Mouse (Mus musculus) CH12.LX (cell line): ENCODE results near the gene Mettl26. TPM values are rescaled to one million over a fixed set of nuclear protein-coding genes. Genes with fewer than 3 reads are reported as not detected.

Source experiments
- DNase-seq: peaks from one replicate; pipeline ENCODE4 v3.0.0-alpha.2; 2013; ENCODE audit errors: extremely low read depth
- H3K27ac ChIP-seq: 2 replicates; pipeline ENCODE4 v1.5.1; 2012; ENCODE audit warnings: low read depth, mild to moderate bottlenecking, control low read depth, moderate library complexity; ENCODE audit not compliant: insufficient read depth
- H3K27me3 ChIP-seq: replicated peaks from 2 replicates; pipeline ENCODE3; 2012; ENCODE audit warnings: inconsistent platforms
- H3K36me3 ChIP-seq, 2 experiments: replicated peaks in 1 of 2; 2 replicates each; pipeline versions ENCODE3 to v1.6.1; 2012; ENCODE audit warnings: inconsistent platforms in 1 of 2, low read length in 1 of 2, mild to moderate bottlenecking in 1 of 2, mixed read lengths in 1 of 2, moderate library complexity in 1 of 2; ENCODE audit not compliant: control insufficient read depth in 1 of 2, insufficient read depth in 1 of 2
- H3K4me1 ChIP-seq, 2 experiments: 2 replicates each; pipeline ENCODE4 v1.6.1; 2012; ENCODE audit warnings: inconsistent platforms in 1 of 2, moderate library complexity in 1 of 2; ENCODE audit not compliant: insufficient read depth in 2 of 2, control insufficient read depth in 1 of 2
- H3K4me2 ChIP-seq: 2 replicates; pipeline ENCODE4 v1.6.1; 2012; ENCODE audit warnings: low read depth, mild to moderate bottlenecking, control low read depth; ENCODE audit not compliant: poor library complexity, insufficient read depth, severe bottlenecking
- H3K4me3 ChIP-seq, 3 experiments: fragments of 150-350 bp in 1 of 3; sonication (generic) in 1 of 3; replicated peaks in 1 of 3; 2 replicates each; pipeline versions ENCODE3 to v1.5.1; 2011 to 2012; ENCODE audit warnings: low read depth in 2 of 3, low read length in 2 of 3, mild to moderate bottlenecking in 2 of 3, moderate library complexity in 2 of 3, control low read depth in 1 of 3, improper control_type of control experiment in 1 of 3, inconsistent platforms in 1 of 3, mixed read lengths in 1 of 3; ENCODE audit not compliant: poor library complexity in 1 of 3
- H3K79me2 ChIP-seq: replicated peaks from 2 replicates; pipeline ENCODE4 v1.6.1; 2012; ENCODE audit warnings: mild to moderate bottlenecking, moderate library complexity; ENCODE audit not compliant: control insufficient read depth, poor library complexity, insufficient read depth, severe bottlenecking; ENCODE audit errors: extremely low read depth
- H3K9ac ChIP-seq: 2 replicates; pipeline ENCODE4 v1.6.1; 2012; ENCODE audit warnings: low read depth, mild to moderate bottlenecking, control low read depth, moderate library complexity; ENCODE audit not compliant: insufficient read depth
- H3K9me3 ChIP-seq: replicated peaks from 2 replicates; pipeline ENCODE3; 2012; ENCODE audit warnings: low read length, inconsistent platforms, mixed read lengths
- BHLHE40 ChIP-seq: IDR thresholded peaks from 2 replicates; pipeline ENCODE4 v1.6.1; 2011; ENCODE audit warnings: mild to moderate bottlenecking, low read depth, low read length, improper control_type of control experiment
- CHD2 ChIP-seq: IDR thresholded peaks from 2 replicates; pipeline ENCODE4 v1.6.1; 2011; ENCODE audit warnings: low read length, improper control_type of control experiment
- E2F4 ChIP-seq: IDR thresholded peaks from 2 replicates; pipeline ENCODE4 v1.6.1; 2011; ENCODE audit warnings: low read depth, low read length, improper control_type of control experiment; ENCODE audit not compliant: insufficient replicate concordance
- ELF1 ChIP-seq: IDR thresholded peaks from 2 replicates; pipeline ENCODE4 v1.6.1; 2014; ENCODE audit warnings: low read depth, mild to moderate bottlenecking, inconsistent platforms, low read length, improper control_type of control experiment
- EP300 ChIP-seq: IDR thresholded peaks from 2 replicates; pipeline ENCODE4 v1.6.1; 2011; ENCODE audit warnings: low read length, improper control_type of control experiment
- ETS1 ChIP-seq: conservative IDR thresholded peaks from 2 replicates; pipeline ENCODE4 v1.6.1; 2012; ENCODE audit warnings: low read depth, mild to moderate bottlenecking, inconsistent platforms, low read length, improper control_type of control experiment, moderate library complexity
- HCFC1 ChIP-seq: IDR thresholded peaks from 2 replicates; pipeline ENCODE4 v1.6.1; 2012; ENCODE audit warnings: low read depth, mild to moderate bottlenecking, inconsistent platforms, low read length, improper control_type of control experiment
- JUN ChIP-seq: IDR thresholded peaks from 2 replicates; pipeline ENCODE4 v1.6.1; 2011; ENCODE audit warnings: low read depth, mild to moderate bottlenecking, low read length, improper control_type of control experiment, moderate library complexity; ENCODE audit not compliant: insufficient read depth
- KAT2A ChIP-seq: IDR thresholded peaks from 2 replicates; pipeline ENCODE4 v1.6.1; 2012; ENCODE audit warnings: low read length, improper control_type of control experiment, inconsistent platforms; ENCODE audit not compliant: insufficient replicate concordance
- MAFK ChIP-seq: IDR thresholded peaks from 2 replicates; pipeline ENCODE4 v1.6.1; 2011; ENCODE audit warnings: low read length, improper control_type of control experiment; ENCODE audit not compliant: insufficient replicate concordance
- MAX ChIP-seq: IDR thresholded peaks from 2 replicates; pipeline ENCODE4 v1.6.1; 2011; ENCODE audit warnings: low read length, improper control_type of control experiment
- MEF2A ChIP-seq: IDR thresholded peaks from 2 replicates; pipeline ENCODE4 v1.6.1; 2014; ENCODE audit warnings: low read depth, mild to moderate bottlenecking, inconsistent platforms, low read length, improper control_type of control experiment, borderline replicate concordance
- MXI1 ChIP-seq: IDR thresholded peaks from 2 replicates; pipeline ENCODE4 v1.6.1; 2011; ENCODE audit warnings: mild to moderate bottlenecking, low read depth, low read length, improper control_type of control experiment
- MYC ChIP-seq: IDR thresholded peaks from 2 replicates; pipeline ENCODE4 v1.6.1; 2011; ENCODE audit warnings: low read depth, mild to moderate bottlenecking, improper control_type of control experiment, low read length
- NELFE ChIP-seq: IDR thresholded peaks from 2 replicates; pipeline ENCODE4 v1.6.1; 2011; ENCODE audit warnings: low read depth, low read length, improper control_type of control experiment
- PAX5 ChIP-seq: IDR thresholded peaks from 2 replicates; pipeline ENCODE4 v1.6.1; 2012; ENCODE audit warnings: low read length, inconsistent platforms, mixed read lengths
- POLR2A ChIP-seq: IDR thresholded peaks from 2 replicates; pipeline ENCODE4 v1.6.1; 2011; ENCODE audit warnings: low read depth, mild to moderate bottlenecking, improper control_type of control experiment, low read length
- POLR2AphosphoS2 ChIP-seq: IDR thresholded peaks from 2 replicates; pipeline ENCODE4 v1.6.1; 2011; ENCODE audit warnings: low read depth, low read length, improper control_type of control experiment
- RCOR1 ChIP-seq: conservative IDR thresholded peaks from 2 replicates; pipeline ENCODE4 v1.6.1; 2012; ENCODE audit warnings: low read depth, mild to moderate bottlenecking, inconsistent platforms, low read length, improper control_type of control experiment
- SIN3A ChIP-seq: IDR thresholded peaks from 2 replicates; pipeline ENCODE4 v1.6.1; 2012; ENCODE audit warnings: low read length, improper control_type of control experiment, inconsistent platforms
- TBP ChIP-seq: conservative IDR thresholded peaks from 2 replicates; pipeline ENCODE4 v1.6.1; 2011; ENCODE audit warnings: low read depth, low read length, improper control_type of control experiment
- UBTF ChIP-seq: IDR thresholded peaks from 2 replicates; pipeline ENCODE4 v1.6.1; 2012; ENCODE audit warnings: low read depth, mild to moderate bottlenecking, inconsistent platforms, low read length, improper control_type of control experiment, moderate library complexity
- USF1 ChIP-seq: IDR thresholded peaks from 2 replicates; pipeline ENCODE4 v1.6.1; 2014; ENCODE audit warnings: low read depth, mild to moderate bottlenecking, inconsistent platforms, low read length, improper control_type of control experiment
- ZKSCAN1 ChIP-seq: IDR thresholded peaks from 2 replicates; pipeline ENCODE4 v1.6.1; 2012; ENCODE audit warnings: low read depth, inconsistent platforms, low read length, improper control_type of control experiment, borderline replicate concordance
- dilution Hi-C: fragments of 300-500 bp; cut with MboI; formaldehyde crosslinking; loops from 2 replicates; pipeline ENCODE4 v1.14.3; 2020; ENCODE audit warnings: low sequenced_read_pairs; ENCODE audit not compliant: extremely low pct_unique_long_range_greater_than_20kb, extremely low pct_ligation_motif_present
- in situ Hi-C: fragments of 300-500 bp; cut with MboI; formaldehyde crosslinking; loops from 3 replicates; pipeline ENCODE4 v1.14.3; 2019; ENCODE audit warnings: low sequenced_read_pairs, low pct_ligation_motif_present, low pct_unique_long_range_greater_than_20kb, mixed read lengths
- polyA plus RNA-seq: library from polyadenylated mRNA; unstranded; fragments of >175 nt; gene quantifications from 2 replicates; pipeline ENCODE4 v1.2.1, GENCODE M21; 2012; ENCODE audit warnings: low read depth; ENCODE audit not compliant: insufficient read length
- total RNA-seq, 2 experiments: library from RNA; depleted of rRNA; stranded (reverse); fragments of 300-350 nt in 1 of 2; fragments of >200 nt in 1 of 2; gene quantifications; 2 replicates each; pipeline ENCODE4 v1.2.3; 2012 to 2014

The Mettl26 gene
- total and polyA plus RNA-seq, 3 experiments, result 29.8 to 52.5 (median 33.0) TPM

GRCm38 (mm10) chr17:25913186-25913876, 38.5 kb downstream of the Mettl26 start:
- H3K36me3 ChIP-seq, result peaks cover 13 to 64% of the 10 kb centered on the region in 2 experiments
- H3K4me2 ChIP-seq, result no peak overlapping the region
- peaks cover 14 to 50% of the 10 kb centered on the region in 2 experiments for H3K4me1 ChIP-seq
- H3K27ac ChIP-seq, result no peak overlapping the region
- no peaks in the 10 kb centered on the region for H3K27me3 ChIP-seq
- peaks cover 24% of the 10 kb centered on the region for H3K79me2 ChIP-seq
- no peak for TF ChIP-seq POLR2A
- no peak for TF ChIP-seq USF1
- no peak for TF ChIP-seq NELFE
- TF ChIP-seq SIN3A, result peak; percentile 32; the same call in 1 of the 2 replicates
- no peak for TF ChIP-seq CHD2
- dilution Hi-C loops (no loop called here), in situ Hi-C loops (no loop called here)
- H3K4me3 ChIP-seq, result no peak overlapping the region
- H3K9me3 ChIP-seq, result no peaks in the 10 kb centered on the region
- DNase-seq, result no peak
- no peak overlapping the region for H3K9ac ChIP-seq

DNA sequence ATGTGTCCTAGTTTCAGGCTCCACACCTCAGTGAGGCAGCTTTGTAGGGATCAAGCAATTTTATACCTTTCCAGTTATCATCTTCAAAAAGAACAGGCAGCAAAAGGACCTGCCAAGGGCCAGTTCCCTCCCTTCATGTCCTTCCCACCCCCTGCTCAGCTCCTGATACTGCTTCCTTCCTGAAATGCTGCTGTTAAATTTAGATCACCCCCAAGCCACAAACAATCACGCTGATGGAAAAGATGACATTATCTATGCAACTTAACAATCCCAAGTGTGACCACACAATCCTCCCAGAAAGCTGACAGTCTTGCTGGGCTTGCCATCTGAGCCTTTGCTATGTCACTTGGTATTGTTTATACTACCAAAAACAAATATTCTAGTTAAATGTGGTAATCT, 39.0 kb downstream of the Mettl26 start:
- Histone ChIP-seq H3K4me2 (no peak overlapping the region), H3K36me3 (peaks cover 13 to 64% of the 10 kb centered on the region in 2 experiments), H3K9me3 (no peaks in the 10 kb centered on the region), H3K4me3 (no peak overlapping the region), H3K27me3 (no peaks in the 10 kb centered on the region), H3K79me2 (peaks cover 30% of the 10 kb centered on the region), H3K9ac (no peak overlapping the region), H3K27ac (no peak overlapping the region), H3K4me1 (peaks cover 16 to 53% of the 10 kb centered on the region in 2 experiments)
- in situ Hi-C loops (no loop called here), dilution Hi-C loops (no loop called here)
- TF ChIP-seq ELF1 (no peak), POLR2AphosphoS2 (no peak), E2F4 (no peak), CHD2 (no peak), SIN3A (0 out of 2 replicates have a peak, but pooled peaks have one; percentile 26), MEF2A (peak; percentile 70; the same call in 1 of the 2 replicates), MAX (no peak), EP300 (0 out of 2 replicates have a peak, but pooled peaks have one; percentile 37), PAX5 (no peak), MYC (no peak), TBP (no peak), HCFC1 (no peak), KAT2A (no peak), RCOR1 (no peak), JUN (peak; percentile 49; the same call in 1 of the 2 replicates), UBTF (no peak), MAFK (0 out of 2 replicates have a peak, but pooled peaks have one; percentile 14), ETS1 (peak; percentile 57), ZKSCAN1 (no peak), BHLHE40 (peak; percentile 24; the same call in 1 of the 2 replicates), USF1 (no peak), MXI1 (no peak)
- no peak for DNase-seq
